Mouse (Mus musculus): ENCODE measurements around the gene Rab3d.

The Rab3d gene

DNA sequence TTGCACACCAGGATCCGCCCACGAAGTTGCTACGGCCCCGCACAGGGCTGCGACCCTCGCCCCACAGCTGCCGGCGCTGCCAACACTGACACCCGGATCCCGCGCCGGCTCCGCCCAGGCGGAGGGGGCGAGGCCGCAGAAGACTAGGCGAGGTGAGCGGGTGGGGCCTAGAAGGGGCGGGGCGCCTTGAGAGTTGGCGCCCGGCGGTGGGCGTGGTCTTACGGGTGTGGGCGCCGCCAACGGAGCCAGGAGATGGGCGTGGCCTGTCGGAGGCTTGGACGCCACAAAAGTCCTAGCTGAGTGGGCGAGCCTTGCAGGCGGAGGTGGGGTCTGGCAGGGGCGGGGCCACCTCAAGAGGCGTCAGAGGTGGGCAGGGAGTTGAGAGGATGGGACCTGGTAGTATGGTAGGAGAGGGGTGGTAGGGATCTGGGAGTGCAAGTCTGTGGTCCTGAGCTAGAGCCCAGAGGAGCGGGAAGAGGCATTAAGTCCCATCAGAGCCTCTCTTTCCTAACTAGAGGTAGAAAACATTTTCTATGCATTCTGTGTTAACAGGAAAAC, at the start of gene Rab3d:
TSS of gene Rab3d (minus strand) at position 158 of the 558 bp plus-strand sequence.
- peak; percentile 92 for DNase-seq (ENCODE audit: low read depth, low spot score)

DNA sequence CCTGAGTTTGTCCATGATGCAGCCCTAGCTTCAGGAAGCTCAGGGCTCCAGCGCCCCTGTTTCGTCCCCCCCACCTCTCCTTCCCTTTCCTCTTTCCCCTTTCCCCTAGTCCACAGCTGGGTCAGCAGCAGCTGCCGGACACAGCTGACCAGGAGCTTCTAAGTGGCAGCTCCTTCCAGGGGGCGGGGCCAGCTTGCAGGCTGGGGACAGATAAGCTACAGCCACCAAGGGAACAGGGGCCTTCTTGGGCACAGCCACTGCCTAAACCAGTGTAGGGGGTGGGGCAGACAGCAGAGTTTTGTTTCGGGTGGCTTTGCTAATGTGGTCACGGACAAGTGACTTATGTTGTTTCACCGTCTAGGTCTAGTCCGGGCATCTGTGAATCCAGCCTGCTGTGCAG, 45.4 kb upstream of the Rab3d start, which contains the start of gene Epor:
TSS of gene Epor (minus strand) at position 90 of the 400 bp plus-strand sequence.
- no peak for DNase-seq (ENCODE audit: low read depth, low spot score)

DNA sequence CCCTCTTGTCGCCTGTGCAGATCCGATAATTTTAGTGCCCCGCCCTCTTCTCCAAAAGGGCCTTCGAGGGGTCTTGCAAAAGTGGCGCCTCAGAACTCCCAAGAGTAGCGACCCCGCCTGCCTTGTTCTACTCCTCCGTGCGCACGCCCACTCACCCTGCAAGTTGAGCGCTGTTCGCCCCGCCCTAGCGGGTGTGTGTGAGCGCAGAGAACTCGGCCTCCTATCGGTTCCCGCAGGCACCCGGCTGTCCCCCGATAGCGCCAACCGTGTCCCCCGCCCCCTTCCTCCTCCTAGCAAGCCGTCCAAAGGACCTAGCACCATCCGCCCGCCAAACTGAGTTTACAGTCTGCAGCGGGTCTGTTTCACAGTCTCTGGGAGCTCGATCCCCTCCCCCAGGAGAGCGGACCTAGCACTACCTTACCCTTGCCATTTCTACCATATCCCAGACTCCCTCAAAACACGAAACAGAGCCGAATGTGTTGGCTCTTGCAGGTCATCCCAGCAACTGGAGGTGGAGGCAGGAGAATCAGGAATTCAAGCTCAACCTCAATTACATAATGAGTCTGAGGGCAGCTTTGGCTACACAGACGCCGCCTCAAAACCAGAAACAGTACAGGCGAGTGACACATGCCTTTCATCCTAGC, 44.5 kb upstream of the Rab3d start:
- DNase-seq (ENCODE audit: low read depth, low spot score) = no peak

DNA sequence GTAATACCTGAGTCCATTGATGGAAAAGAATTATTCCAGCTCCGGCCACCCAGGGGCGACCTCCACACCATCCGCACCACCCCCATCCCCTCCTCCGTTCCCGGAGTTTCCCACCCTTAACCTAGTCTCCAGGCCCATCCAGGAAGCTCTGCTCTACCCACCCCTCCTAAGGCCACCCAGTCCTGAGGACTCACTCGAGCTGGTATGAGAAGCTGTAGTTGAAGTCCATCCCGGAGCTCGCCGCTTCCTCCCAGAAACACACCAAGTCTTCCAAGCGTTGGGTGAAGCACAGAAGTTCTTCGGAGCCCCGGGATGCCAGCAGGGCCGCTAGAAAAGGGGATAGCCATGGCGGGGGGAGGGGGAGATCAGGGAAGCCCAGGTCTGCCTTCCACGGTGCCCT, 44.0 kb upstream of the Rab3d start:
- no peak for DNase-seq (ENCODE audit: low read depth, low spot score)

DNA sequence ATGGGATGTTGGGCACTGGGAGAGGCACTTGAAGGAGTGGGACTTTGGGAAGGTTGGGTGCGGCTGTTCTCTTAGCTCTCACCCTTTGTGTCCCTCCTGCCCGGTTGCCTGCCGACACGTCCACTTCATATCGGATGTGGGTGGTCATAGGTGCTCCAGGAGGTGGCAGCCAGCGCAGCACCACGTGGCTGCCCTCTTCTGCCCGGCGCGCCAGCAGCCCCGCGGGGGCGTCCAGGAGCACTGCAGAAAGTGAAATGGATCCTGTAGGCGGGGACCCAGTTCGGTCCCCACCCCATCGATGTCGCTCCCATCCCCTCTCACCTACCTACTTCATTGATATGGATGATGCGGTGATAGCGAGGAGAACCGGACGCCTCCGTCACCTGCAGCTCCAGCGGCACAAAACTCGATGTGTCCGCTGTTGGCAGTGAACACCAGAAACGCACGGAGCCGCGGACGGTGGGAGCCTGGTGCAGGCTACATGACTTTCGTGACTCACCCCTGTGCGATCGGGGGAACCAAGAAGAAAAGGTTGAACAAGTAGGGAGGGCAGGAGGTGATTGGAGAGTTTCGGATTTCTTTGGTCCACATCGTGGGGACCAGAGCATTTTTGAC, 43.5 kb upstream of the Rab3d start:
- no peak for DNase-seq (ENCODE audit: low read depth, low spot score)

DNA sequence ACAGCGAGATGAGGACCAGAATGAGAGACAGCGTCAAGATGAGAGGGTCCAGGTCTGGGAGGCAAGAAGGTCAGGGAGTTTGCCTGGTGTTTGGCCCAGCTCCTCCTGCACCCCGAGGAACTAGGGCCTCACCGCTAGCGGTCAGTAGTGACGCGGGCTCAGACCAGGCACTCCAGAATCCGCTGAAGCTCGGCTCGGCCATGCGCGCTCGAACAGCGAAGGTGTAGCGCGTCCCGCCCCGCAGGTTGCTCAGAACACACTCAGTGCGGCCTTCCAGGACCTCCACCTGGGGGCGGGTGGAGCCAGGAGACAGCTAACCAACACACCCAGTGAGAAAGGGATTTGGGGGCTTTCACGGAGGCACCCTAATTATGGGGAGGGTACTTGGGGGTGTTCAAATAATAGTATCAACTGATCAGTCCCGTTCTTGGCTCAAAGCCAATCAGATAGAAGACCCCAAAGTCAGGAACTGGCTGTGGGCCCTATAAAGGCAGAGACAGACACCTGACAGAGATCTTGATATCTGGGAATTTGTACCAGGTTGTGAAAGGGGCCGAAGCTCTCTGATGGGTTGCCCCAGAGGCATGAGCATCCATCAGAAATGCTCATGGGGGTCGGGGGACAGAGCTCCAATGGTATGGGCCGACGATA, 42.7 kb upstream of the Rab3d start:
- no peak for DNase-seq (ENCODE audit: low read depth, low spot score)

DNA sequence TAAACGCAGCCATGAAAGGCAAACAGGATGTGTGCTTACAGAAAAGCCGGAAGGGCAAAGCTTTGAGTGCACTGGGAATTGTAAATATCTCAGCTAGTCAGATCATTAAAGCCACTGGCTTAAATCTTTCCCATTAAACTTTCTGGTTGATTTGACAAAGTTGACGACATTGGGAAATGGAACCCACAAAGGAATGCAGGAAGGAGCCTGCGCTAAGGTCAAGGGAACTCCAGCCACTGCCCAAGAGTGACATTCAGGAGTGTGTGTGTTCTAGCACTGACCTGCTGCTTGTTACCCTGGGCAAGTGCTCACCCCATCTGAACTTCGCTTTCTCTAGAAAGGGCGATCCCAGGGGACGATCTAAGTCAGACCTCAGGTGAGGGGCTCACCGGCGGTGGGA, 42.1 kb upstream of the Rab3d start:
- DNase-seq (ENCODE audit: low read depth, low spot score) = no peak

DNA sequence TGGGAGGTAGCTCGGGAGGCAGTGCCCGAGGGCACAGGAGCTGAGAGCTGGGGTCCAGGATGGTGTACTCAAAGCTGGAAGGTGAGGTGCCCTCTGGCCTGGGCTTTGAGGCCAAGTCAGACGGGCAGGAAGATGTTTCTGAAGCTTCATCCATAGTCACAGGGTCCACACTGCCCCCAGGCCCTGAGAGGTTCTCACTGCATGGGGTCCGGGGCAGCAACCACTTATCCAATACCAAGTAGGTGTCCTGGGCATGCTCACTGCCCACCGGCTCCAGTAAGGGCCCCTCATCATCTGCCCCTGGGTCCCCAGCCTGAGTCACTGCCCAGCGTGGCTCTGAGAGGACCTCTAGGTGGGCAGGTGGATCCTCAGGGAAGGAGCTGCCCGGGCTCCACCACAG, 41.3 kb upstream of the Rab3d start:
- no peak for DNase-seq (ENCODE audit: low read depth, low spot score)

DNA sequence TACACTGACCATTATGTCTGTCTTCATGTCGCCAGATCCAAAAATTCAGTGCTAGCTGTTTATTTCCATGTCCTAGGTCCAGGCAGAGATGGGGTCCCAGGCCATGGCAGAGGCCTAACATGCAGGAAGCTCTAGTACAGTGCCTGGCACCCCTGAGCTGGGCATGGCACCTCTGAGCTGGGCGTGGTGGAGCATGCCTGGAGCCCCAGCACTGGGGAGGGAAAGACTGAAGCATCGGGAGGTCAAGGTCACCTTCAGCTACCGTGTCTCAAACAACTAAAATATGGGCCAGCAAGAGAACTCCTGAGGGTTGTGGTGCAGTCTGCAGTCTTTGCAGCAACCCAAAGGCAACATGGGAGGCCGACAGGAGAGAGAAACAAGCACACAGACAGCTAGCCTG, 40.4 kb upstream of the Rab3d start:
- DNase-seq (ENCODE audit: low read depth, low spot score) = no peak

DNA sequence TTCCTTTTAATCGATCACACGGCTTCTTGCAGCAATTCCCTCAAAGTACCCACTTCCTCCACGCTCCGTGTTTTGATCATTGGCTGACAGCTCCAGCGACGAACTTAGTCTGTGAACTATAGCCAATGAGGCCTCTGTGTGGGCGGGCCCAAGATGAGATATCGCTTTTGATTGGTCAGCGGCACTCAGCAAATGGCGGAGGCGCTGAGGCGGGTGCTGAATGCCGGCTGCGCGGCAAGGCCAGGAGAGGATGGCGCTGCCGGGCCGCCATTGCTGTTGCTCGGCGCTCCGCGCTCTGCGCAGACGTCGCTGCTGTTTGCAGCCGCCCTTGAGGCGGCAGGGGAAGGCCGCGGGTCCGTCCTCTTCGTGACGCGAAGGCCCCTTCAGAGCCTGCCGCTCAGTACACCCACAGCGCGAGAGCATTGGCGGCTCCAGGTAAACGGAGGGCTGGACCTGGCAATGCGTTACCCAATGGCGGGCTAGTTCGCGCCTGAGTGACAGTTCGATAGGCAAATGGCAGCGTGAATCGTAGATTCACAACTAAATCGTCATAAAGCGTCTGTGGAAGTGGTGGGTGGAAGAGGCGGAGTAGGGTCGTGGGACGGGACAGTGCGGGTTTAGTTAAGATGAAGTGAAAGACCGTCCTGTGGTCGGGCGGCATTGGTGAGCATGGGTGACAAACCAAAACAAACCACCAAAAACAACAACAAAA, 37.7 kb upstream of the Rab3d start, which contains the start of gene Swsap1:
TSS of gene Swsap1 (plus strand) at position 186 of the 712 bp plus-strand sequence.
- DNase-seq (ENCODE audit: low read depth, low spot score) = peak; percentile 97

DNA sequence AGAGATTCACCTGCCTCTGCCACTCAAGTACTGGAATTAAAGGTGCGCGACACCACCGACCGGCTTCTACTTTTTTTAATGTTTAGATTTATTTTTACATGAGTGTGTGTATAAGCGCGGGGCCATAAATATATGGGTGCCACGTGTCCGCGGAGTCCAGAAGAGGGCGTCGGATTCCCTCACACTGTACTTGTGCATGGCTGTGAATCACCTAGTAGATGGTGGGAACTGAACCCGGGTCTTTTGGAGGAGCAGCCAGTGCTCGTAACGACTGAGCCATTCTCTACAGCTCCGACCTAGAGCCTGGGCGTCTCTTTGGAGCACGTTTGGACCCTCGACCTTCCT, 37.2 kb upstream of the Rab3d start:
- no peak for DNase-seq (ENCODE audit: low read depth, low spot score)

DNA sequence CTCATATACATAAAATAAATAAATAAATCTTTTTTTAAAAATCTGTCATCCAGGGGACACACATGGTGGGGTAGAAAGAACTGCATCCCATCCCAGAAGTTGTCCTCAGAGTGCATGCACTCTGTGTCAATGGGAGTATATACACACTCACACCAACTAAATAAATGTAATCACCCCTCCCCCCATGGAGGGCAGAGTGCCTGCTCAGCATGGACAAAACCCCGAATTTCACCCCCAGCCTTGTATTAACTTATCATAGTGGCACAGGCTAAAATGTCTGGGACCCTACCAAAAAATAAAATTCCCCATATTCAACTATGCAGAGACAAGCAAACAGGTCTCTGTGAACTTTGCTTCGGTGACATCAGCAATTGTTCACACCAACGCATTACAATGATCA, 36.6 kb upstream of the Rab3d start:
- no peak for DNase-seq (ENCODE audit: low read depth, low spot score)

DNA sequence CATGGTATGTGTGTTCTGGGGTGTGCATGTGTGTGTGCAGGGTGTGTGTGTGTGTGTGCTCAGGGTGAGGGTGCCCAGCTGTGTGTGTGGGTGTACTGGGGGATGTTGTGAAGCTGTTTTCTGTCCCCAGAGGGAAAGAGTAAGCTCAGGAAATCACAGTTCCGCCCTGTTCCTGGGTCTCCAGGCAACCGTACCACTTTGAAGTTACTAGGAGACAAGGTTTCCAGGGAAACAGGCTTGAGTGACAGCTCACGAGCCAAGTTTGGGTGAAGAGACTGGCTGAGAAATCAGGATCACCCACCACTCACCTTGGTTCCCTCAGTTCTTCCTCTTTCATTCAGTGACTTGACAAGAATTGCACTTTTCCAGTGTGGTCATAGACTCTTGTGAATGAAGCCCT, 35.6 kb upstream of the Rab3d start:
- DNase-seq (ENCODE audit: low read depth, low spot score) = no peak

DNA sequence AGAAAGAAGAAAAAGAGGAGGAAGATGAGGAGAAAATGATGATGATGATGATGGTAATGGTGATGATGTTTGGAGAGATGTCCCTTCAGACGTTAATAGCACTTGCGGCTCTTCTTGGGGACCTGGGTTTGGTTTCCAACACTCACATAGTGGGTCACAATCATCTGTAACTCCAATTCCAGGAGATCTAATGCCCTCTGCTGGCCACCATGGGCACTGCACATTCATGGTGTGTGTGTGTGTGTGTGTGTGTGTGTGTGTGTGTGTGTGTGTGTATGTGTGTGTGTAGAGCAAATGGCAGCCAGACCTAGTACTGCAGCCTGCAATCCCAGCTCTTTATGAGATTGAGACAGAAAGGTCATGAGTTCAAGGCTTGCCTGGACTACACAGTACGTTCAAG, 34.0 kb upstream of the Rab3d start:
- DNase-seq (ENCODE audit: low read depth, low spot score) = no peak

DNA sequence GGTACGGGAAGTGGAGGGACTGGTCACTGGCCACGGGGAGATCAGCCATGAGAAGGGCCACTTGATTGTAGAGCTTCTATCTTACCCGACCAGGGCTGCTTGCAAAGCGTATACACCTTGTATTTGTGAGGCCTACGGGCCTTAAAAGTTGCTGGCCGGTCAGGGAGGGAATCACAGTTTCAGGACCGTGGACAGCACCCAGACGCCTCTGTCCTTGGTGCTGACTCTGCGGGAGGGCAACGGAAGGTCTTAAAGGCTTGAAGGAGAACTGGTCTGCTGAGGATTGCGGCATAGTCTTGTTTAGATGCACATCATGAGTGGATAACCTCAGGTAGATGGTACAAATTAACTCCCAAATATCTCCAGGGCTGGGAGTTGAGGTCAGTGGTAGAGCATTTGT, 32.3 kb upstream of the Rab3d start:
- no peak for DNase-seq (ENCODE audit: low read depth, low spot score)

DNA sequence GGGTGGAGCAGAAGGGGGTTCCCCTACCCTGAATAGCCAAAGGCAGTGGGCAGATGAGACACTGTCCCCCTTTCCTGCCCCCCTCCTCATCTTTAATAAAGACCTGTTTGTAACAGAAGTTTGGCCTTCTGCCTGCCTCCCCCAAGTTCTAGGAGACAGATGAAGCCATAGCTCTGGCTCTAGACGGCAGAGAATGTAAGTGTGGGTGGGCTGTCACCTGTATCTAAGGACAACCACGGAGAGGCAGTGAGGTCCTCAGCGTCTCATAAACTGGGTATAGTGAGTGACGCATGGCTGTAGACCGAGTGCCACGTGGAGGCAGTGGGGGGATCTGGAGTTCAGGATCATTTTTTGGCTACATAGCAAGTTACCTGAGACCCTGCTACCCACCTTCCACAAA, 30.8 kb upstream of the Rab3d start:
- DNase-seq (ENCODE audit: low read depth, low spot score) = no peak

DNA sequence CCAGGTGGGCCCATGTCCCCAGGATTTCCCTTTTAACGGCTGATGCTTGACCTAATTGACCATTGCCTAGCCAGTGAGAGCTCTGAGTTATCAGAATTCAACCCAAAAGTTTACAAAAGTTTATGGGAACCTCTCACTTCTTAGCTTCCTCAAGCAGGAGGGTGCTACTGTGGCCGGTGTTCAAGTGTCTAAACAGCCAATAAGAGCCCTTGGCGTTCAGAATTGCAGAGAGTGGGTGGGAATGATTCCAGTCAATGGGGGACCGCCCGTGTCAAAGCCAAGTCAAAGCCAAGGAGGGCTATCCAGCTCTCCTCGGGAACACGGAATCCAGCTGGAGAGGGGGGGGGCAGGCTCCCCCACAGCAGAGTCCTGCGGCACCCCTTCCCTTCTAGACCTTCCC, 30.2 kb upstream of the Rab3d start:
- no peak for DNase-seq (ENCODE audit: low read depth, low spot score)

DNA sequence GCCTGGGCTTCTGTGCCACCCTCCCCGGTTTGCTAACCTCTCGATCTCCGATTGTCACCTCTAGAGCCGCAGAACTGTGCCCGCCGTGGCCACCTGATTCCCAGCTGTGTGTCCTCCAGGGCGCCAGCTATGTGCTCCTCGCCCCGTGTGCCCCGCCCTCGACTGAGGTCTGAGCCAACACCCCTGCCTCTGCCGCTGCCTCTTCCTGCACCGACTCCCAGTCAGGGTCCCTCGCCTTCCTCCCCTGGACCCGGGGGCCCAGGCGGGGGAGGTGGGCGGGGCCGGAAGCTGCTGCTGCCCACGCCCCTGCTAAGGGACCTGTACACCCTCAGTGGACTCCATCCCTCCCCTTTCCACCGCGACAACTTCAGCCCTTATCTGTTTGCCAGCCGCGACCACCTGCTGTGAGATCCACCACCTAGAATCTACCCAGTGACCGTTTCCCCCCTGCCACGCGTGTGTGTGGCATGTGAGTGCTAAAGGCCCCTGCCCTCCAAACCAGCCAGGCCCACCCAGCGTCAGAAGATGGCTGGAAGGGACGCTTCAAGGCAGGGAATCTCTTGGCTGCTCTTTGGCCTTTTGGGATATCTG, 29.6 kb upstream of the Rab3d start:
- no peak for DNase-seq (ENCODE audit: low read depth, low spot score)

DNA sequence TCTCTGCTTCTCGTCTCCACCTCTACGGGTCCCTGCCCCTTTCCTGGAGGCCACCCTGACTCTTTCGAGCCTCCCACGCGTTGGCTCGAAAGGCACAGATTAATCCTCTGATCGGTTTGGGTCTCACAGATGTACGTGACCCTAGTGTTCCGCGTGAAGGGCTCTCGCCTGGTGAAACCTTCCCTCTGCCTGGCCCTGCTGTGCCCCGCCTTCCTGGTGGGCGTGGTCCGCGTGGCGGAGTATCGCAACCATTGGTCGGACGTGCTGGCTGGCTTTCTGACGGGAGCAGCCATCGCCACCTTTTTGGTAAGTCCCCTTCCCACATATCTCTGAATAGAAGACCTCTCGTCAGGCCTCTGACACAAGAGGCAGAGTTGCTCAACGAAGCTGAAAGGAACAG, 26.3 kb upstream of the Rab3d start:
- DNase-seq (ENCODE audit: low read depth, low spot score) = no peak

DNA sequence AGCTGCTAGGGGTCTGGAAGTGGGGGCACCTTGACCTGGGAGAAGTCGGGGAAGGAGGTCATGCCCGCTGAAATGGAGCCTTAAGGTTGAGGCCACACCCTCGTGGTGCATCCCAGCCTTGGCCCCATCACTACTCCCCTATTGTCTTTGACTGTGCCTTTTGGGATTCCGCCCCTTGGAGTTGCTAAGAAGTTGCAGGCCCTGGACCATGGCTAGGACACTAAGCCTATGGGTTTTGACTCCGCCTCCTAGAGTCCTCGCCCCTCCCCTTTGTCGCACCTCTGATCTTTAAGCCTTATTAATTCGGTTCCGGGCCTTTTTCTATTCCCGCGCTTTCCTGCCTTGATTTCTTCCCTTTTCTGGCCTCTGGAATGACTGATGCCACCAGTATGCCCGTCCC, 25.6 kb upstream of the Rab3d start:
- DNase-seq (ENCODE audit: low read depth, low spot score) = no peak

DNA sequence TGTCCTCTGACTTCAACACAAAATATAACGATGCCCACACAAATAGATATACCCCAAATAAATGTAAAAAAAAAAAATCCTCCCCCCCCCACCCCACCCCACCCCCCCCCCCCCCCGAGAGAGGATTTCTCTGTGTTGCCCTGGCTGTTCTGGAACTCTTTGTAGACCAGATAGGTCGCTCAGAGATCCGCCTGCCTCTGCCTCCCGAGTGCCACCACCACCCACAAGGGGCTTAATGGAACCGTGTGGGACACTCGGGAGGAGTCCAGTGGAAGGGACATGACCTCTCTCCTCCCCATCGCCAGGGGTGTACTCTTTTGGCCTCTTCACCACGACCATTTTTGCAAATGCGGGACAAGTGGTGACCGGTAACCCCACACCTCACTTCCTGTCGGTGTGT, 25.1 kb upstream of the Rab3d start:
- DNase-seq (ENCODE audit: low read depth, low spot score) = no peak
